Mouse (Mus musculus) megakaryocyte, embryonic 14.5 days (primary cell): ENCODE data around the gene Fggy. TPM values are rescaled to one million over a fixed set of nuclear protein-coding genes. Genes with fewer than 3 reads are reported as not detected.

ENCODE experiments used
- H3K27me3 ChIP-seq: replicated peaks from 2 replicates; pipeline ENCODE3; 2012; ENCODE audit warnings: inconsistent platforms
- H3K36me3 ChIP-seq: replicated peaks from 2 replicates; pipeline ENCODE3; 2012; ENCODE audit warnings: low read length, inconsistent platforms, mixed read lengths
- H3K4me1 ChIP-seq: 2 replicates; pipeline ENCODE4 v1.6.1; 2012; ENCODE audit warnings: inconsistent platforms
- H3K4me3 ChIP-seq: replicated peaks from 2 replicates; pipeline ENCODE3; 2012; ENCODE audit warnings: moderate library complexity, mild to moderate bottlenecking, inconsistent platforms
- H3K9me3 ChIP-seq: 2 replicates; pipeline ENCODE4 v1.6.1; 2012; ENCODE audit warnings: inconsistent platforms
- FLI1 ChIP-seq: IDR thresholded peaks from 2 replicates; pipeline ENCODE4 v1.6.1; 2012; ENCODE audit warnings: low read length, inconsistent platforms, mixed read lengths
- GATA1 ChIP-seq: IDR thresholded peaks from 3 replicates; pipeline ENCODE4 v1.6.1; 2012; ENCODE audit warnings: mixed read lengths, low read length, inconsistent platforms, borderline replicate concordance
- polyA plus RNA-seq: library from polyadenylated mRNA; stranded (reverse); fragments of >175 nt; gene quantifications from 2 replicates; pipeline ENCODE4 v1.2.3, GENCODE M21; 2012; ENCODE audit warnings: low replicate concordance; ENCODE audit not compliant: insufficient read depth

The Fggy gene
- polyA plus RNA-seq, 1 experiment = 0.96 TPM

DNA sequence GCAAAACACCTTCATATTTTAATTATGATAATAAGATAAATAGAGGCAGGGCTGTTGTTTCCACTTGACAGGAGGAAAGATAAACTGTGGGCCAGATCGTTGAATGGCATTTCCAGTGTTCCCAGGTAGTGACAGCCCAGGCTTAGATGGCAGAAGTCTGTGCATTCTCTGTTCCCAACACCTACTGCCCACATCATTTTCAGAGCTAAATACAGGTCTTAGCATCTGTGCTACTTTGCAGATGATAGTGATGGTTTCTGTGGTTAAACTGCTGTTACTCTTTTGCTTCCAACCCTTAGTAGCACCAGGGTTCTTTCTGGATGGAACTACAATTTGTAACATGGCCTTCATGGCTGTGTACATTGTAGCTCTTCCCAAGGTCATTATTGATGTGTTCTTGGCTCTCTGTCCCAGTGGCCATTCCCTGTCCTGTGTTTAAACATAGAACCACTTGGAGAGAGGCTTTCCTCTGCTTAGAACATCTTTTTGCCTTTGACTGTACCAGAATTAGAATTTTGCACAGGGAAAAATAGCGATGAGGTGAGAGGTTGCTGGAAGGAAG is 31.5 kb downstream of the Fggy start:
- H3K4me1 ChIP-seq = no peaks in the 10 kb centered on the region; the same call in 1 of the 2 replicates
- H3K36me3 ChIP-seq = peaks cover 14% of the 10 kb centered on the region
- H3K27me3 ChIP-seq = no peaks in the 10 kb centered on the region
- TF ChIP-seq GATA1 (no peak), FLI1 (no peak)
- H3K4me3 ChIP-seq = no peak overlapping the region
- H3K9me3 ChIP-seq = no peaks in the 10 kb centered on the region

DNA sequence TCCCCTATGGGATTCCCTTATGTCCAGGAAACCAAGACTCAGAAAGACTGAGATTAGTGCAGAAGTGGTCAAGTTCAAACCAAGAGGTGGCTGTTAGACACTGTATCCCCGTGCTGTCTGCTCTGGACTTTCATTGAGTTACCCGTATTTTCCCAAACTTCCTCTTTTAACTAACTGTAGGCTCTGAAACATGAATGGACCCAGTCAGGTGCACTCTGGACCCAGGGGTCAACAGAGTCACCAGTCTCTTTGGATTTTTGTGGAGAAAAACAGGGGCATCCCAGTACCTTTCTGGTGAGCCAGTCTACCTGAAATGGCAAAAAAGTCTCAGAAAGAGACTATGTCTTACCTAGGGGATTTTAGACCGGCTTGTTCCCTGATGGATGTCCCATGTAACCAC is 33.6 kb downstream of the Fggy start:
- no peaks in the 10 kb centered on the region; the same call in 1 of the 2 replicates for H3K4me1 ChIP-seq
- TF ChIP-seq GATA1 = no peak
- TF ChIP-seq FLI1 = no peak
- peaks cover 6% of the 10 kb centered on the region for H3K36me3 ChIP-seq
- no peak overlapping the region for H3K4me3 ChIP-seq
- H3K9me3 ChIP-seq = no peaks in the 10 kb centered on the region
- H3K27me3 ChIP-seq = no peaks in the 10 kb centered on the region

DNA sequence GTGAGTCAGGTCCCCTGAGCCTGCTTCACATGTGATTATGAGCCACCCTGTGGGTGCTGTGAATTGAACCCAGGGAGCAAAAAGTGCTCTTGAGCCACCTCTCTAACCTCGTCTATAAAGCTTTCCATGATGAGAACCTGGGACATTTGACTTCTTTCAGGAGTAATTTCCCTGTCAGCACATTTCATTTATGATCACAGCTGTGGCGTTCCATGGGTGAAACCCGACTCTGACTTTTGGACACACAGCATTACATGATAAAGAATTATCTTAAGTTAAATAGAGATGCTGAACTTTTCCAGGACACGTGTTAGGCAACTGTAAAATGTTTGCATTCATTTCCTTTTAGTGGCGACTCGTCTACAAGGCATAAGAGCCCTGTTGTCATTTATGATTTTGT is 39.9 kb downstream of the Fggy start:
- no peak overlapping the region for H3K4me3 ChIP-seq
- peaks cover 20% of the 10 kb centered on the region for H3K36me3 ChIP-seq
- no peaks in the 10 kb centered on the region; the same call in 1 of the 2 replicates for H3K4me1 ChIP-seq
- TF ChIP-seq GATA1 (no peak), FLI1 (no peak)
- H3K27me3 ChIP-seq = no peaks in the 10 kb centered on the region
- H3K9me3 ChIP-seq = no peaks in the 10 kb centered on the region

DNA sequence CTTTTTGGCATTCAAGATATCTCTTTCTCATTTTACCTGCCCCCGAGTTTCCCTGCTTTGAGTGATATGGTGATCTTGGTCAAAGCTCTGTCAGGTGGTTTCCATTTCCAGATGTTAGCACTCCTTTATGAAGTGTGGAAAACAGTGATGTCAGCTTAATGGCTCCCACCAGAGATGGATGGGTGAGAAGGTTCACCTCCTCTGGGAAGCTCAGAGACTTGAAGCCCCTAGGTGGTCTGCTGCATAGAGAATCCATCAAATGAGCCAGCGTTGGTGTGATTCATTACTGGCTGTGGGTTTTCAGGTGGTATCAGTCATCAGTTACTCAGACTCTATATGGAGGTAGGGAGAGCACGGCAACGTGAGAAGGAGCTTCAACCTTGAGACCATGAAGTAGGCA is 44.5 kb downstream of the Fggy start:
- H3K4me3 ChIP-seq = no peak overlapping the region
- H3K27me3 ChIP-seq = no peaks in the 10 kb centered on the region
- no peak for TF ChIP-seq GATA1
- no peak for TF ChIP-seq FLI1
- no peaks in the 10 kb centered on the region for H3K9me3 ChIP-seq
- no peaks in the 10 kb centered on the region for H3K4me1 ChIP-seq
- peaks cover 22% of the 10 kb centered on the region for H3K36me3 ChIP-seq

DNA sequence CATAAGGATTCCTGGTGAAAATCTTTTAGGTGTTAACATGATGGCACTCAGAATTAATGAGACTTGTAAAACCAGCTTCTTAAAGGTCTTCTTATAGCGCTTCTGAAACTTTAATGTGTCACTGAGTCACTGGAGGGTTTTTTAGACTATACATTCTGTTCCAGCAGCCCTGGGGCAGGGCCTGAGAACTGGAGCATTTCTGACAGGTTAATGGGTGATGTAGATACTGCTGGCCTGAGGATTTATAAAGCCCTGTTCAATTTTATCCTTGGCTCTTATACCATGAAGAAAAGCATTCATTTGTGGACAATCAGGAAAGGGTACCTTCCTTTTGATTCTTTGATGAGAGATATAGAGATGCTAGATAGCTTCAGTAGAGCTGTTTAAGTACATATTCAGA is 45.9 kb downstream of the Fggy start:
- H3K36me3 ChIP-seq = peaks cover 19% of the 10 kb centered on the region
- no peak for TF ChIP-seq GATA1
- TF ChIP-seq FLI1 = no peak
- H3K4me3 ChIP-seq = no peak overlapping the region
- no peaks in the 10 kb centered on the region for H3K27me3 ChIP-seq
- no peaks in the 10 kb centered on the region for H3K9me3 ChIP-seq
- H3K4me1 ChIP-seq = no peaks in the 10 kb centered on the region

DNA sequence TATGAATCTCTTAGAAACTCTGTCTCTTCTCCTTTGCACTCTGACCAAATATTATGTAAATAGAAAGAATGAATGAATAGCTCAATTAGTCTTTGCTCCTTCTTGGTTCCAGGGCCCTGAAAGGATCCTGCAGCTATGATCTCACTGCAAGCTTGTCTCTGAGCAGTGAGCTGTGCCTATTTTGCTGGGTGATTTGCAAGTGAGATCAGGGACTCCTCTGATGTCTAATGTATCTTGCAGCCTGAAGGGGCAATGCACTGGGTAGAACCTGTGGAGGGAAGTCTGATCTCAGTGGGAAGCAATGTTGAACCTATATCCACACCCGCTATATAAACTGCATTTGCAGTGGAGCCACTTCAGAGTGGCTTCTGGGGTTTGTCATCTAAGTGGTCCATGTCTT is 53.4 kb downstream of the Fggy start:
- Histone ChIP-seq H3K4me1 (no peaks in the 10 kb centered on the region), H3K27me3 (no peaks in the 10 kb centered on the region), H3K36me3 (no peaks in the 10 kb centered on the region), H3K9me3 (no peaks in the 10 kb centered on the region), H3K4me3 (no peak overlapping the region)
- TF ChIP-seq GATA1 = no peak
- no peak for TF ChIP-seq FLI1

DNA sequence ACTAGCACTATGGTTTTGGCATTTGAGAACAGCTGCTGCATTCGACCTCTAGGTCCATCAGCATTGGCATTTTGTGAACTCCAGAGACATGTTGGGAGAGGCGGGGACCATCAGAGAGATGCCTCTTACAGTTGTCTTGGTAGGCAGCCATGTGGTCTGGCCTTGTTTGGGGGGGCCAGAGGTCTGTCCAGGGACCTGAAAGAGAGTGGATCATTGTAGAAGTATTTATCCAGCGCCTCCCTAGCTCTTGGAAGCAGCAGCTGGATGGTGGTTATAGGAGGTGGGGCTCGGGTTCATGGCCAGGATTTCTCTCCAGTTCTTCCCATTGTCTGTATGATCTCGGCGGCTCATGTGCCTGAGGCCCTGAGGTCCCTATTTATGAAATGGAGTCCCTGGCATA is 54.1 kb downstream of the Fggy start:
- Histone ChIP-seq H3K4me3 (no peak overlapping the region), H3K9me3 (no peaks in the 10 kb centered on the region), H3K4me1 (no peaks in the 10 kb centered on the region), H3K27me3 (no peaks in the 10 kb centered on the region), H3K36me3 (no peaks in the 10 kb centered on the region)
- no peak for TF ChIP-seq FLI1

DNA sequence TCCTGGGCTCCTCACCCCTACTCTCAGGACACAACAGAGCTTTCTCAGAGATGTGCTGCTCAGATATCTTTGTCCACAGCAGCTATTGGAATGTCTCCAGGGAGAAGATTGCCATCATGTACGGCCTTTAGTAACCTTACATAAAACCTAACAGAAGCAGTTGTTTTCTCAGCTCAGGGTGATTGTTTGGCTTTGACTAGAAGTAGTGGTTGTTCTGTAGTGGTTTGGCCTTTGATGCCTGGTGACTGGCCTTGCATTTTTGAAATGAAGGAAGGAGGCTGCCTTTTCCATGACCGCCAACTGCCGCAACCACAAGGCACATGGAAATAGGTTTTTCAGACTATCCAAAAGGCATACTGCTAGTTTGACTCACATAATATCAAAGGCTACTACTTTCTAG is 63.7 kb downstream of the Fggy start:
- no peak for TF ChIP-seq FLI1
- TF ChIP-seq GATA1 = no peak
- H3K36me3 ChIP-seq = no peaks in the 10 kb centered on the region

DNA sequence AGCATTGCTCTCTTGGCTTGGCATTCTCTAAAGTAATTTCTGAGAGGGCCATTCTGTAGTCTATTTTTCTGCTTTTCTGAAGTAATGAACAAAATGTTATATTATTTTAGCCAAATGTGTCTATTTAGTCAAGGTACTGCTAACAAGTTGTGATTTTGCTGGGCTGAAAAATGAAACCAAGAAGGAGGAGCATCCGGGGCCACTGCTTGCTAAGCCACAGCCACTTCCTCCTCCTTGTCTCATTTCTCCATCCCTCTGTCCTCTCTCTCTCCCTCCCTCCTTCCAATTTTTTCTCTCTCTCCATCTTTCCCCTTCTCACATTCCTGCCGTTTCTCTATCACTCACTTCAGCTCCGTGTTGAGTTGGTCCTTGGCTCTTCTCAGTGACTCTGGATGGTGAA is 67.4 kb downstream of the Fggy start:
- Histone ChIP-seq H3K9me3 (peaks cover 9% of the 10 kb centered on the region), H3K4me1 (peaks cover 9% of the 10 kb centered on the region), H3K36me3 (peaks cover 6% of the 10 kb centered on the region), H3K4me3 (peak overlapping the region; percentile 62), H3K27me3 (peaks cover 2% of the 10 kb centered on the region)
- TF ChIP-seq GATA1 (no peak), FLI1 (no peak)

More for the DNA sequence above, 63.7 kb downstream of the Fggy start:
- no peaks in the 10 kb centered on the region for H3K9me3 ChIP-seq
- peaks cover 9% of the 10 kb centered on the region for H3K4me1 ChIP-seq
- no peak overlapping the region for H3K4me3 ChIP-seq
- no peaks in the 10 kb centered on the region for H3K27me3 ChIP-seq

DNA sequence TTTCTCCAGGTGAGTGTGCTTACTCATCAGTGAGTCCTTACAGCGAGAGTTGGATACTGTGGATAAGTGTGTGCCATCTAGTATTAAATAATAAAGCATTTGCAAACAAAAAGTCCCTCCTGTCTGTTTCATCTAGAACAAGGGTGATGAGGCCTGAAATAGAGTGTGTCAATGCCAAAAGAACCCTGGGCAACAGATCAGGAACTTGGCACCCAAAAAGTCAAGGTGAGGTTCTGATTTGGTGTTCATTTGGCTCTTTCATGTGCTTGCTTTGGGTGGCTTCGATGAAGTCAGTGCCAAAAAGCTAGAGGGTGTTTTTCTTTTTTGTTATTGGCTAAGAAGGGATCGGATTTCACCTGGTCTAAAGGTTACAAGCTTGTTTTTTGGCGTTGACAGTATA is 68.3 kb downstream of the Fggy start:
- TF ChIP-seq FLI1 (no peak), GATA1 (no peak)
- Histone ChIP-seq H3K9me3 (peaks cover 13% of the 10 kb centered on the region), H3K4me3 (no peak overlapping the region), H3K36me3 (peaks cover 8% of the 10 kb centered on the region), H3K27me3 (peaks cover 2% of the 10 kb centered on the region), H3K4me1 (peaks cover 9% of the 10 kb centered on the region)

DNA sequence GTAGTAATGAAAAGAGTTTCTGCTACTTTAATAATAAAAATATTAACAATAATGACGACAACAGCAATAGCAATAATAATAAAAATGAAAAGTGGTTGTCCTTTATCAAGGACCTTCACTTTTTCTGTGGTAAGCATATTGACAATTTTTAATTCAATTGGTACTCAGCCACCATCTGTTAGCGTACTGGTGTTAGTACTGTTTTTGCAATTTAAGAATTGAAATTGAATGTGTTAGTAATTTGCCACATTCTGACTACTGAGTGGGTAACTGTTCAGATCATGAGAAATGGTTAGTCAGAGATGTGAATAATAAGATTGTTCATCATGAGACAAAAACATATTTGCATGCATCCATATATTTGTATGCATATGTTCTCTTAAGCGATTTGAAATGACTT is 68.9 kb downstream of the Fggy start:
- H3K4me3 ChIP-seq = no peak overlapping the region
- H3K9me3 ChIP-seq = peaks cover 13% of the 10 kb centered on the region
- no peak for TF ChIP-seq FLI1
- TF ChIP-seq GATA1 = no peak
- H3K4me1 ChIP-seq = peaks cover 9% of the 10 kb centered on the region
- H3K27me3 ChIP-seq = peaks cover 2% of the 10 kb centered on the region
- H3K36me3 ChIP-seq = peaks cover 8% of the 10 kb centered on the region
